Mouse (Mus musculus) heart, postnatal 0 days (tissue): Measurements from ENCODE around the gene Sh3gl1. TPM values are rescaled to one million over a fixed set of nuclear protein-coding genes. Genes with fewer than 3 reads are reported as not detected.
A peak's percentile ranks its signal among the peaks of the same experiment; 100 is the strongest.

Source experiments
- ATAC-seq: fragments of 200-750 bp; cut with Nextera tagmentation; 2 replicates; pipeline ENCODE4 v1.8.0; 2017; ENCODE audit warnings: low read depth, moderate number of reproducible peaks, moderate library complexity; ENCODE audit not compliant: insufficient read depth
- DNase-seq: peaks from one replicate; pipeline ENCODE4 v3.0.0-alpha.2; 2016; ENCODE audit warnings: low spot score
- H3K27ac ChIP-seq: fragments of 300-500 bp; sonication (generic); 2 replicates; pipeline ENCODE4 v1.5.1; 2014; ENCODE audit warnings: low read depth, mild to moderate bottlenecking
- H3K27me3 ChIP-seq: fragments of 300-500 bp; sonication (generic); 2 replicates; pipeline ENCODE4 v1.6.1; 2014; ENCODE audit warnings: low read length, mixed read lengths; ENCODE audit not compliant: control insufficient read depth, insufficient read depth
- H3K36me3 ChIP-seq: fragments of 300-500 bp; sonication (generic); replicated peaks from 2 replicates; pipeline ENCODE4 v1.6.1; 2014; ENCODE audit warnings: low read length, mixed read lengths; ENCODE audit not compliant: control insufficient read depth, insufficient read depth
- H3K4me1 ChIP-seq: fragments of 300-500 bp; sonication (generic); 2 replicates; pipeline ENCODE4 v1.6.1; 2014; ENCODE audit warnings: antibody characterized with exemption; ENCODE audit not compliant: control insufficient read depth, insufficient read depth
- H3K4me2 ChIP-seq: fragments of 300-500 bp; sonication (generic); 2 replicates; pipeline ENCODE4 v1.6.1; 2014; ENCODE audit warnings: low read depth, mild to moderate bottlenecking, low read length, moderate library complexity
- H3K4me3 ChIP-seq: fragments of 300-500 bp; sonication (generic); 2 replicates; pipeline ENCODE4 v1.5.1; 2014; ENCODE audit warnings: low read depth, low read length
- H3K9ac ChIP-seq: fragments of 300-500 bp; sonication (generic); replicated peaks from 2 replicates; pipeline ENCODE4 v1.6.1; 2014; ENCODE audit warnings: low read depth, low read length, mixed read lengths
- H3K9me3 ChIP-seq: fragments of 300-500 bp; sonication (generic); replicated peaks from 2 replicates; pipeline ENCODE4 v1.6.1; 2016; ENCODE audit warnings: low read length; ENCODE audit not compliant: control insufficient read depth
- CTCF ChIP-seq: IDR thresholded peaks from 2 replicates; pipeline ENCODE4 v1.5.1; 2016; ENCODE audit warnings: antibody characterized with exemption, control low read depth, low read depth
- EP300 ChIP-seq: IDR thresholded peaks from 2 replicates; pipeline ENCODE4 v1.6.1; 2016; ENCODE audit warnings: antibody characterized with exemption, low read depth
- WGBS: fragments of 180-500 bp; shearing (Covaris S2); extraction: QIAGEN DNeasy Blood & Tissue Kit; methylation state at CpG from one replicate; pipeline ENCODE4 v1.1.7; 2014; 5-methylcytosine and 5-hydroxymethylcytosine counted together
- polyA plus RNA-seq: library from polyadenylated mRNA; unstranded; fragments of >200 nt; fragmentation: Nextera tagmentation; extraction: Ambion mirVana; gene quantifications from 2 replicates; pipeline ENCODE4 v1.2.1, GENCODE M21; 2015
- total RNA-seq: library from RNA; depleted of rRNA; stranded (reverse); fragments of >200 nt; gene quantifications from 2 replicates; pipeline ENCODE4 v1.2.3, GENCODE M21; 2014; ENCODE audit warnings: low replicate concordance

Sh3gl1 gene
- total and polyA plus RNA-seq, 2 experiments from 2014 or later: 43.5 to 45.8 TPM

- no peak overlapping the region for H3K4me2 ChIP-seq
- H3K4me1 ChIP-seq: peaks cover 19% of the 10 kb centered on the region
- DNase-seq: no peak
- peaks cover 12% of the 10 kb centered on the region for H3K36me3 ChIP-seq
- H3K9me3 ChIP-seq: no peaks in the 10 kb centered on the region
- H3K9ac ChIP-seq: no peak overlapping the region
- 72% methylated on average over 8 of the region's 8 CpGs for WGBS
- no peak overlapping the region for H3K27ac ChIP-seq
- TF ChIP-seq CTCF (no peak), EP300 (no peak)
- ATAC-seq: no peak
- H3K27me3 ChIP-seq: no peaks in the 10 kb centered on the region
- H3K4me3 ChIP-seq: no peak overlapping the region
Observed at GRCm38 (mm10) chr17:56038583-56039261, 2.3 kb upstream of the Sh3gl1 start.

GRCm38 (mm10) chr17:56036901-56037287 is 459 bp upstream of the Sh3gl1 start:
- Histone ChIP-seq H3K27me3 (no peaks in the 10 kb centered on the region), H3K4me3 (peak overlapping the region; percentile 32), H3K9me3 (no peaks in the 10 kb centered on the region), H3K9ac (0 out of 2 replicates have a peak overlapping the region, but pooled peaks have one; percentile 26), H3K4me2 (peak overlapping the region; percentile 47), H3K27ac (no peak overlapping the region), H3K4me1 (peaks cover 24% of the 10 kb centered on the region), H3K36me3 (peaks cover 19% of the 10 kb centered on the region)
- ATAC-seq: no peak
- TF ChIP-seq EP300 (no peak), CTCF (no peak)
- WGBS: 37% methylated on average over 13 of the region's 13 CpGs
- DNase-seq: no peak

GRCm38 (mm10) chr17:56035216-56035615 is 1.2 kb downstream of the Sh3gl1 start:
- peaks cover 21% of the 10 kb centered on the region for H3K36me3 ChIP-seq
- TF ChIP-seq EP300 (no peak), CTCF (no peak)
- H3K9ac ChIP-seq: peak overlapping the region; percentile 85; the same call in 1 of the 2 replicates
- peaks cover 24% of the 10 kb centered on the region; the same call in 1 of the 2 replicates for H3K4me1 ChIP-seq
- 58% methylated on average over 4 of the region's 4 CpGs for WGBS
- H3K27me3 ChIP-seq: no peaks in the 10 kb centered on the region
- DNase-seq (no peak), ATAC-seq (no peak)
- H3K9me3 ChIP-seq: no peaks in the 10 kb centered on the region
- peak overlapping the region; percentile 82 for H3K4me3 ChIP-seq
- H3K4me2 ChIP-seq: peak overlapping the region; percentile 75
- 0 out of 2 replicates have a peak overlapping the region, but pooled peaks have one; percentile 6 for H3K27ac ChIP-seq

- Histone ChIP-seq H3K27ac (0 out of 2 replicates have a peak overlapping the region, but pooled peaks have one; percentile 6), H3K4me3 (no peak overlapping the region), H3K4me2 (peak overlapping the region; percentile 75), H3K9me3 (no peaks in the 10 kb centered on the region), H3K36me3 (peaks cover 22% of the 10 kb centered on the region), H3K4me1 (peaks cover 24% of the 10 kb centered on the region; the same call in 1 of the 2 replicates), H3K27me3 (no peaks in the 10 kb centered on the region), H3K9ac (peak overlapping the region; percentile 85; the same call in 1 of the 2 replicates)
- 82% methylated on average over 6 of the region's 6 CpGs for WGBS
- DNase-seq (no peak), ATAC-seq (no peak)
- TF ChIP-seq EP300 (no peak), CTCF (no peak)
Observed at GRCm38 (mm10) chr17:56034726-56035100, 1.7 kb downstream of the Sh3gl1 start.

GRCm38 (mm10) chr17:56034040-56034725 is 2.3 kb downstream of the Sh3gl1 start:
- H3K4me1 ChIP-seq: peaks cover 24% of the 10 kb centered on the region; the same call in 1 of the 2 replicates
- no peaks in the 10 kb centered on the region for H3K27me3 ChIP-seq
- H3K4me3 ChIP-seq: no peak overlapping the region
- H3K36me3 ChIP-seq: peaks cover 27% of the 10 kb centered on the region
- TF ChIP-seq CTCF (no peak), EP300 (no peak)
- WGBS: 75% methylated on average over 7 of the region's 7 CpGs
- no peaks in the 10 kb centered on the region for H3K9me3 ChIP-seq
- H3K27ac ChIP-seq: no peak overlapping the region
- H3K9ac ChIP-seq: no peak overlapping the region
- H3K4me2 ChIP-seq: no peak overlapping the region
- ATAC-seq (no peak), DNase-seq (no peak)
